Mouse (Mus musculus) cerebellum, adult 2 months (tissue): Measurements from ENCODE around the gene Syngr2.

Experiments
- CTCF ChIP-seq: fragments of 200-500 bp; IDR thresholded peaks from 2 replicates; pipeline ENCODE4 v1.5.1; 2011; ENCODE audit warnings: low read depth, mild to moderate bottlenecking, control low read depth, low read length, moderate library complexity, borderline replicate concordance; ENCODE audit not compliant: insufficient read depth
- POLR2A ChIP-seq: fragments of 200-500 bp; IDR thresholded peaks from 2 replicates; pipeline ENCODE4 v1.6.1; 2011; ENCODE audit warnings: low read length, control low read depth, borderline replicate concordance; ENCODE audit not compliant: insufficient read depth

DNA sequence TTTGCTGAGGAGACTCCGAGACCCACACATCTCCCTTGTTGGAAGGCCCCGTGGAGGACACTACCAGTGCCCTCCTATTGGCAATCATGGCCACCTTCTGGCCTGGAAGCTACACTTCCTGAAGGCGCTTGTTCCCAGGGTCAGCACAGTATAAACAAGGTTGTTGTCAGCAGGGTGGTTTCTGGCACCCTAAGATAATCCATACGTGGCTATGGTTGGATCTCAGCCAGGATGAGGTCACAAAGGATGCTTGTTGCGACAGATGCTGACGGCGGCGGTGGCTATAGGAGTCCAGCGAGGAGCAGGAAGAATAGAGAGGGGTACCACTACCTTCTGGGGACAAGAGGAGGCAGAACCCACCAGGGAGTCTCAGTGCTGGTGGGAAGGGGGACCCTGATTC, 20.9 kb downstream of the Syngr2 start:
- no peak for TF ChIP-seq POLR2A
- TF ChIP-seq CTCF = no peak
